8 mouse cellular contexts compared by ENCODE assay signal in the genomic region with DNA sequence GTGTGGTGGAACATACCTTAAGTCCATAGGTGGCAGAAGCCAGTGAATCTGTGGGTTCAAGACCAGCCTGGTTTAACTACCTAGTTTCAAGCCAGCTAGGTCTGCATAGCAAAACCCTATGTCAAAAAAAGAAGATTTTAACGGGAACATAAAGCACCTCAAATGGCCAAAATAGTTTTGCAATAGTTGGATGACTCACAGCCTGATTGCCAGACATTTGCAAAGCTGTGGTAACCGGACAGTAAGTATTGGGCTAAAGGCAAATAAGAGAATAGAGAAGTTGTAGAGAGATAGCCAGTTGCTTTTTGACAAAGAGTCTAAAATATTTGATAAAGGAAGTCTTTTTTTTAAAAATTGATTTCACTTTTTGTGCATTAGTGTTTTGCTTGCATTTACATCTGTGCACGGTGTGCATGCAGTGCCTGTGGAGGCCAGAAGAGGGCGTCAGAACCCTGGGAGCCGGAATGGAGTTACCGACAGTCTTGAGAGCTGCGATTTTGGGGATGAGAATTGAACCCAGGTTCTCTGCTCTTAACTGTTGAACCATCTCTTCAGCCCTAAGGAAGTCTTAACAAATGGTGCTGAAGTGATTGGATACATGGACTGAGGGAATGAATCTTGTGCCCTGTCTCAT. TPM values are rescaled to one million over a fixed set of nuclear protein-coding genes. Genes with fewer than 3 reads are reported as not detected.
DNase-seq lines count a peak whose midpoint lies in the region.

A gene (minus strand): TSS at position 75 of the 634 bp plus-strand sequence.

- DNase-seq in cerebellum, postnatal 10 days, result peak; percentile 35 to 45
- DNase-seq in cerebellum, postnatal 36 days, result no peak
- peak; percentile 42 for DNase-seq in CD4-positive helper T cell, adult 2 months (ENCODE audit: low read depth, low spot score)
- peak in 1 of 2 experiments; percentile 41 for DNase-seq in heart, postnatal 10 days
- DNase-seq in left cerebral cortex, postnatal 14 days (ENCODE audit: low spot score in 2 of 2), result no peak
- DNase-seq in right cerebral cortex, postnatal 36 days (ENCODE audit: low spot score in 2 of 2), result no peak

- H3K4me1 ChIP-seq in brown adipose tissue, adult 24 weeks (ENCODE audit: control insufficient read depth, insufficient read depth, insufficient read length, low read length), result peaks cover 10% of the 10 kb centered on the region
- peaks cover 88% of the 10 kb centered on the region for H3K4me1 ChIP-seq in megakaryocyte, embryonic 14.5 days

- H3K4me3 ChIP-seq in brown adipose tissue, adult 24 weeks (ENCODE audit: insufficient read depth, low read depth, low read length), result 0 out of 2 replicates have a peak within 1 kb of the TSS, but pooled peaks have one; percentile 1
- H3K4me3 ChIP-seq in megakaryocyte, embryonic 14.5 days (replicated peaks), result peak within 1 kb of the TSS; percentile 70

- H3K27ac ChIP-seq in brown adipose tissue, adult 24 weeks (replicated peaks; ENCODE audit: low read depth, low read length), result peak within 1 kb of the TSS; percentile 72

- H3K27me3 ChIP-seq in megakaryocyte, embryonic 14.5 days (replicated peaks), result no peaks in the 10 kb centered on the region

- peaks cover 14% of the 10 kb centered on the region for H3K36me3 ChIP-seq in megakaryocyte, embryonic 14.5 days (replicated peaks; ENCODE audit: low read length)

- intact Hi-C loops in heart, postnatal 10 days (cut with DNase I), result no loop called here
- intact Hi-C loops in left cerebral cortex, postnatal 14 days (cut with DNase I), result loop anchor here (10.0 kb wide), 1 partner anchor 501 kb away; no protein-coding TSS in a partner anchor

- peaks cover 3% of the 10 kb centered on the region; the same call in 1 of the 2 replicates for H3K9me3 ChIP-seq in megakaryocyte, embryonic 14.5 days

RNA-seq across cellular contexts. Expression of the gene that starts here (rescaled TPM):
- polyA plus RNA-seq in brown adipose tissue, adult 24 weeks (2012; ENCODE audit: insufficient read depth, insufficient read length, missing spikeins), result 11.6 and 17.9 TPM in 2 replicates
- 10 to 100 TPM; 13.5 to 15.3 TPM for total RNA-seq in heart, postnatal 10 days (2021)
- total RNA-seq in left cerebral cortex, postnatal 14 days (2021), result 10 to 100 TPM; 18.1 to 20.8 TPM
- polyA plus RNA-seq in megakaryocyte, embryonic 14.5 days (2012; ENCODE audit: insufficient read depth, low replicate concordance), result 36.6 and 38.6 TPM in 2 replicates

Comparison
In these comparisons a context has a peak if more than half of its experiments do, and no peak if none do; other contexts are left out.
1. DNase-seq: peak in cerebellum, postnatal 10 days (2 of 2) and CD4-positive helper T cell, adult 2 months (single experiment); none in cerebellum, postnatal 36 days (0 of 2), left cerebral cortex, postnatal 14 days (0 of 2) and right cerebral cortex, postnatal 36 days (0 of 2).